Mouse (Mus musculus) heart, postnatal 0 days (tissue): Measurements from ENCODE around the gene Chrne. TPM values are rescaled to one million over a fixed set of nuclear protein-coding genes. Genes with fewer than 3 reads are reported as not detected.

Experiments used
- ATAC-seq: fragments of 200-750 bp; cut with Nextera tagmentation; 2 replicates; pipeline ENCODE4 v1.8.0; 2017; ENCODE audit warnings: low read depth, moderate number of reproducible peaks, moderate library complexity; ENCODE audit not compliant: insufficient read depth
- DNase-seq: peaks from one replicate; pipeline ENCODE4 v3.0.0-alpha.2; 2016; ENCODE audit warnings: low spot score
- H3K27ac ChIP-seq: fragments of 300-500 bp; sonication (generic); 2 replicates; pipeline ENCODE4 v1.5.1; 2014; ENCODE audit warnings: low read depth, mild to moderate bottlenecking
- H3K27me3 ChIP-seq: fragments of 300-500 bp; sonication (generic); 2 replicates; pipeline ENCODE4 v1.6.1; 2014; ENCODE audit warnings: low read length, mixed read lengths; ENCODE audit not compliant: control insufficient read depth, insufficient read depth
- H3K36me3 ChIP-seq: fragments of 300-500 bp; sonication (generic); replicated peaks from 2 replicates; pipeline ENCODE4 v1.6.1; 2014; ENCODE audit warnings: low read length, mixed read lengths; ENCODE audit not compliant: control insufficient read depth, insufficient read depth
- H3K4me1 ChIP-seq: fragments of 300-500 bp; sonication (generic); 2 replicates; pipeline ENCODE4 v1.6.1; 2014; ENCODE audit warnings: antibody characterized with exemption; ENCODE audit not compliant: control insufficient read depth, insufficient read depth
- H3K4me2 ChIP-seq: fragments of 300-500 bp; sonication (generic); 2 replicates; pipeline ENCODE4 v1.6.1; 2014; ENCODE audit warnings: low read depth, mild to moderate bottlenecking, low read length, moderate library complexity
- H3K4me3 ChIP-seq: fragments of 300-500 bp; sonication (generic); 2 replicates; pipeline ENCODE4 v1.5.1; 2014; ENCODE audit warnings: low read depth, low read length
- H3K9ac ChIP-seq: fragments of 300-500 bp; sonication (generic); replicated peaks from 2 replicates; pipeline ENCODE4 v1.6.1; 2014; ENCODE audit warnings: low read depth, low read length, mixed read lengths
- H3K9me3 ChIP-seq: fragments of 300-500 bp; sonication (generic); replicated peaks from 2 replicates; pipeline ENCODE4 v1.6.1; 2016; ENCODE audit warnings: low read length; ENCODE audit not compliant: control insufficient read depth
- CTCF ChIP-seq: IDR thresholded peaks from 2 replicates; pipeline ENCODE4 v1.5.1; 2016; ENCODE audit warnings: antibody characterized with exemption, control low read depth, low read depth
- EP300 ChIP-seq: IDR thresholded peaks from 2 replicates; pipeline ENCODE4 v1.6.1; 2016; ENCODE audit warnings: antibody characterized with exemption, low read depth
- WGBS: fragments of 180-500 bp; shearing (Covaris S2); extraction: QIAGEN DNeasy Blood & Tissue Kit; methylation state at CpG from one replicate; pipeline ENCODE4 v1.1.7; 2014; 5-methylcytosine and 5-hydroxymethylcytosine counted together
- polyA plus RNA-seq: library from polyadenylated mRNA; unstranded; fragments of >200 nt; fragmentation: Nextera tagmentation; extraction: Ambion mirVana; gene quantifications from 2 replicates; pipeline ENCODE4 v1.2.1, GENCODE M21; 2015
- total RNA-seq: library from RNA; depleted of rRNA; stranded (reverse); fragments of >200 nt; gene quantifications from 2 replicates; pipeline ENCODE4 v1.2.3, GENCODE M21; 2014; ENCODE audit warnings: low replicate concordance; rRNA removed

Chrne gene
- total and polyA plus RNA-seq, 2 experiments from 2014 or later, result not detected

GRCm38 (mm10) chr11:70566586-70566985 is 52.4 kb downstream of the Chrne start:
- H3K4me1 ChIP-seq, result no peaks in the 10 kb centered on the region
- DNase-seq (no peak), ATAC-seq (no peak)
- no peak for TF ChIP-seq EP300
- TF ChIP-seq CTCF, result no peak
- no peak overlapping the region for H3K27ac ChIP-seq
- 61% methylated on average over 7 of the region's 7 CpGs for WGBS
- no peaks in the 10 kb centered on the region for H3K36me3 ChIP-seq
- H3K9me3 ChIP-seq, result no peaks in the 10 kb centered on the region
- no peaks in the 10 kb centered on the region for H3K27me3 ChIP-seq
- H3K4me3 ChIP-seq, result no peak overlapping the region
- H3K4me2 ChIP-seq, result no peak overlapping the region
- H3K9ac ChIP-seq, result no peak overlapping the region

Other genes starting within 250 kb of the Chrne start
- gene Pelp1, start 209.2 kb downstream of the Chrne start, total RNA-seq, result 15.1 and 15.9 TPM in 2 replicates
- gene Pelp1, start 209.2 kb downstream of the Chrne start, polyA plus RNA-seq, result 10.9 and 11.0 TPM in 2 replicates
- 9.5 and 27.5 TPM in 2 replicates for gene Arrb2, start 186.6 kb downstream of the Chrne start, total RNA-seq
- gene Arrb2, start 186.6 kb downstream of the Chrne start, polyA plus RNA-seq, result 4.8 and 6.0 TPM in 2 replicates
- gene Med11, start 167.3 kb downstream of the Chrne start, total RNA-seq, result 9.0 and 28.3 TPM in 2 replicates
- gene Med11, start 167.3 kb downstream of the Chrne start, polyA plus RNA-seq, result 13.7 and 15.9 TPM in 2 replicates
- gene Zmynd15, start 159.8 kb downstream of the Chrne start, total RNA-seq, result 0.04 and 5.0 TPM in 2 replicates
- 1.3 TPM in 2 replicates for gene Zmynd15, start 159.8 kb downstream of the Chrne start, polyA plus RNA-seq
- gene Cxcl16, start 159.2 kb downstream of the Chrne start, total RNA-seq, result 5.9 and 12.8 TPM in 2 replicates
- 9.8 and 11.3 TPM in 2 replicates for gene Cxcl16, start 159.2 kb downstream of the Chrne start, polyA plus RNA-seq
- 0.34 and 8.6 TPM in 2 replicates for gene Tm4sf5, start 114.0 kb downstream of the Chrne start, total RNA-seq
- 7.6 and 7.8 TPM in 2 replicates for gene Tm4sf5, start 114.0 kb downstream of the Chrne start, polyA plus RNA-seq
- gene Vmo1, start 104.6 kb downstream of the Chrne start, total RNA-seq, result not detected in 2 replicates
- 0.18 and 0.55 TPM in 2 replicates for gene Vmo1, start 104.6 kb downstream of the Chrne start, polyA plus RNA-seq
- not detected in 2 replicates for gene Gltpd2, start 100.0 kb downstream of the Chrne start, total RNA-seq
- gene Gltpd2, start 100.0 kb downstream of the Chrne start, polyA plus RNA-seq, result 0.34 TPM in 1 of 2 replicates, not detected in the other
- gene Psmb6, start 93.8 kb downstream of the Chrne start, total RNA-seq, result 474 and 521 TPM in 2 replicates
- gene Psmb6, start 93.8 kb downstream of the Chrne start, polyA plus RNA-seq, result 640 and 644 TPM in 2 replicates
- not detected in 2 replicates for gene Gm40193, start 86.3 kb downstream of the Chrne start, total RNA-seq
- not detected in 2 replicates for gene Gm40193, start 86.3 kb downstream of the Chrne start, polyA plus RNA-seq
- gene Pld2, start 79.2 kb downstream of the Chrne start, total RNA-seq, result 14.5 and 18.5 TPM in 2 replicates
- 5.4 and 6.8 TPM in 2 replicates for gene Pld2, start 79.2 kb downstream of the Chrne start, polyA plus RNA-seq
- gene Mink1, start 56.3 kb downstream of the Chrne start, total RNA-seq, result 20.4 and 38.0 TPM in 2 replicates
- gene Mink1, start 56.3 kb downstream of the Chrne start, polyA plus RNA-seq, result 5.0 and 5.2 TPM in 2 replicates
- not detected in 2 replicates for gene 4930544D05Rik, start 3.4 kb downstream of the Chrne start, total RNA-seq
- gene 4930544D05Rik, start 3.4 kb downstream of the Chrne start, polyA plus RNA-seq, result not detected in 2 replicates
- 0.08 TPM in 1 of 2 replicates, not detected in the other for gene Gp1ba, start 19.9 kb upstream of the Chrne start, total RNA-seq
- gene Gp1ba, start 19.9 kb upstream of the Chrne start, polyA plus RNA-seq, result 0.26 and 0.27 TPM in 2 replicates
- 48.3 and 66.3 TPM in 2 replicates for gene Rnf167, start 28.0 kb upstream of the Chrne start, total RNA-seq
- gene Rnf167, start 28.0 kb upstream of the Chrne start, polyA plus RNA-seq, result 61.8 and 62.5 TPM in 2 replicates
- gene Slc25a11, start 28.3 kb upstream of the Chrne start, total RNA-seq, result 530 and 532 TPM in 2 replicates
- gene Slc25a11, start 28.3 kb upstream of the Chrne start, polyA plus RNA-seq, result 446 and 451 TPM in 2 replicates
- gene Pfn1, start 35.4 kb upstream of the Chrne start, total RNA-seq, result 924 and 959 TPM in 2 replicates
- gene Pfn1, start 35.4 kb upstream of the Chrne start, polyA plus RNA-seq, result 903 and 932 TPM in 2 replicates
- 1,315 and 1,376 TPM in 2 replicates for gene Eno3, start 38.0 kb upstream of the Chrne start, total RNA-seq
- gene Eno3, start 38.0 kb upstream of the Chrne start, polyA plus RNA-seq, result 1,204 and 1,224 TPM in 2 replicates
- gene Spag7, start 50.2 kb upstream of the Chrne start, total RNA-seq, result 42.0 and 53.9 TPM in 2 replicates
- gene Spag7, start 50.2 kb upstream of the Chrne start, polyA plus RNA-seq, result 154 and 175 TPM in 2 replicates
- 8.7 and 9.5 TPM in 2 replicates for gene Camta2, start 68.9 kb upstream of the Chrne start, total RNA-seq
- 10.5 and 10.7 TPM in 2 replicates for gene Camta2, start 68.9 kb upstream of the Chrne start, polyA plus RNA-seq
- gene Inca1, start 80.9 kb upstream of the Chrne start, total RNA-seq, result 0.23 and 1.9 TPM in 2 replicates
- 3.9 and 4.0 TPM in 2 replicates for gene Inca1, start 80.9 kb upstream of the Chrne start, polyA plus RNA-seq
- 92.9 and 110 TPM in 2 replicates for gene Kif1c, start 81.3 kb upstream of the Chrne start, total RNA-seq
- 6.3 and 6.4 TPM in 2 replicates for gene Kif1c, start 81.3 kb upstream of the Chrne start, polyA plus RNA-seq
- 4.2 and 4.9 TPM in 2 replicates for gene Zfp3, start 145.0 kb upstream of the Chrne start, total RNA-seq
- 9.6 and 10.8 TPM in 2 replicates for gene Zfp3, start 145.0 kb upstream of the Chrne start, polyA plus RNA-seq
- gene Scimp, start 193.4 kb upstream of the Chrne start, total RNA-seq, result not detected in 2 replicates
- 0.38 and 0.49 TPM in 2 replicates for gene Scimp, start 193.4 kb upstream of the Chrne start, polyA plus RNA-seq
- gene Rabep1, start 225.6 kb upstream of the Chrne start, total RNA-seq, result 10.5 and 12.2 TPM in 2 replicates
- 29.8 and 32.2 TPM in 2 replicates for gene Rabep1, start 225.6 kb upstream of the Chrne start, polyA plus RNA-seq